Mouse (Mus musculus) forebrain, embryonic 15.5 days (tissue): ENCODE data around the gene Lep. TPM values are rescaled to one million over a fixed set of nuclear protein-coding genes. Genes with fewer than 3 reads are reported as not detected.
A peak's percentile ranks its signal among the peaks of the same experiment; 100 is the strongest.

ENCODE experiments used
- ATAC-seq: fragments of 200-750 bp; cut with Nextera tagmentation; replicated peaks from 2 replicates; pipeline ENCODE4 v1.8.0; 2017; ENCODE audit warnings: mild to moderate bottlenecking, moderate TSS enrichment, moderate library complexity
- H3K27ac ChIP-seq: fragments of 300-500 bp; sonication (generic); replicated peaks from 2 replicates; pipeline ENCODE4 v1.5.1; 2015; ENCODE audit warnings: mild to moderate bottlenecking, inconsistent platforms
- H3K27me3 ChIP-seq: fragments of 300-500 bp; sonication (generic); 2 replicates; pipeline ENCODE4 v1.6.1; 2015; ENCODE audit warnings: inconsistent platforms
- H3K36me3 ChIP-seq: fragments of 300-500 bp; sonication (generic); 2 replicates; pipeline ENCODE4 v1.6.1; 2015; ENCODE audit warnings: mild to moderate bottlenecking, inconsistent platforms
- H3K4me1 ChIP-seq: fragments of 300-500 bp; sonication (generic); 2 replicates; pipeline ENCODE4 v1.6.1; 2015; ENCODE audit warnings: inconsistent platforms
- H3K4me2 ChIP-seq: fragments of 300-500 bp; sonication (generic); replicated peaks from 2 replicates; pipeline ENCODE4 v1.6.1; 2015; ENCODE audit warnings: mild to moderate bottlenecking, inconsistent platforms
- H3K4me3 ChIP-seq: fragments of 300-500 bp; sonication (generic); 2 replicates; pipeline ENCODE4 v1.5.1; 2015; ENCODE audit warnings: mild to moderate bottlenecking, inconsistent platforms
- H3K9ac ChIP-seq: fragments of 300-500 bp; sonication (generic); replicated peaks from 2 replicates; pipeline ENCODE4 v1.6.1; 2015; ENCODE audit warnings: mild to moderate bottlenecking, inconsistent platforms
- H3K9me3 ChIP-seq: fragments of 300-500 bp; sonication (generic); 2 replicates; pipeline ENCODE4 v1.6.1; 2016; ENCODE audit warnings: inconsistent platforms
- WGBS: fragments of 180-500 bp; shearing (Covaris S2); methylation state at CpG from one replicate; pipeline ENCODE4 v1.1.7; 2015; ENCODE audit warnings: mixed read lengths; 5-methylcytosine and 5-hydroxymethylcytosine counted together
- polyA plus RNA-seq: library from polyadenylated mRNA; unstranded; fragments of >200 nt; fragmentation: Nextera tagmentation; extraction: Ambion mirVana; gene quantifications from 2 replicates; pipeline ENCODE4 v1.2.1, GENCODE M21; 2015

Lep gene
- polyA plus RNA-seq, 1 experiment from 2014 or later: not detected

DNA sequence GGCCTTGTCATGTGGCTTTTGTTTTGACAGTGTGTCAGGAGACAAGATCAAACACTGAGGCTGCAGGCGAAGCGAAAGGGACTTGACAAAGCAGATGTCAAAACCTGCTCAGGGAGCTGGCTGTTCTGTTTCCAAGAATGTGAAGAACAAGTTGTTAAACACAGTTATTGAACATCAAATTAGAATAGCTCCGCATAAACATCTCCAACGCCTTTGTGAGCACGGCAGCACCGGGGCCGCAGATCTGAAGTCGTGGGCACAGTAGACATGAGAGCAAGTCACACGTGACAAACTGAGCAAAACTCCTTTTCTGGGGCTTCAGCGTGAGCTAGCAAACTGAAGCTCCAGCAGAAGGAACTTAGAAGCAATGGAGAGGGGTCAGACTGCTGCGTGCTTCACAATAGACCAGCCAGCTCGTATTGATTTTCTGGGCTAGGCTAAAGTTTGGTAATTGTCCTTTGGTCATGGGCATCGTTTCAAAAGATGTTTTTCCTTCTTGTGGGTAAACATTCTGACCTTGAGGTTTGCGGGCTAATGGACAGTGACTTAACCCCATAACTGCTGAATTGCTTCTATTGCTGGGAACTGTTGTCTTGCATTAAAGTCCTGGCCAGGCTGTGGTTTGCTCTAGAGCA is 39.6 kb downstream of the Lep start:
- Histone ChIP-seq H3K27ac (no peak overlapping the region), H3K36me3 (no peaks in the 10 kb centered on the region), H3K9me3 (no peaks in the 10 kb centered on the region), H3K4me3 (no peak overlapping the region), H3K4me2 (no peak overlapping the region), H3K27me3 (no peaks in the 10 kb centered on the region), H3K4me1 (peaks cover 7% of the 10 kb centered on the region; the same call in 1 of the 2 replicates), H3K9ac (no peak overlapping the region)
- no peak for ATAC-seq
- 57% methylated on average over 14 of the region's 14 CpGs for WGBS

GRCm38 (mm10) chr6:29100423-29100822 is 40.4 kb downstream of the Lep start:
- Histone ChIP-seq H3K4me1 (peaks cover 7% of the 10 kb centered on the region; the same call in 1 of the 2 replicates), H3K4me3 (no peak overlapping the region), H3K9ac (no peak overlapping the region), H3K36me3 (no peaks in the 10 kb centered on the region), H3K27ac (no peak overlapping the region), H3K9me3 (no peaks in the 10 kb centered on the region), H3K27me3 (no peaks in the 10 kb centered on the region), H3K4me2 (no peak overlapping the region)
- ATAC-seq: no peak
- WGBS: 46% methylated on average over 3 of the region's 3 CpGs

DNA sequence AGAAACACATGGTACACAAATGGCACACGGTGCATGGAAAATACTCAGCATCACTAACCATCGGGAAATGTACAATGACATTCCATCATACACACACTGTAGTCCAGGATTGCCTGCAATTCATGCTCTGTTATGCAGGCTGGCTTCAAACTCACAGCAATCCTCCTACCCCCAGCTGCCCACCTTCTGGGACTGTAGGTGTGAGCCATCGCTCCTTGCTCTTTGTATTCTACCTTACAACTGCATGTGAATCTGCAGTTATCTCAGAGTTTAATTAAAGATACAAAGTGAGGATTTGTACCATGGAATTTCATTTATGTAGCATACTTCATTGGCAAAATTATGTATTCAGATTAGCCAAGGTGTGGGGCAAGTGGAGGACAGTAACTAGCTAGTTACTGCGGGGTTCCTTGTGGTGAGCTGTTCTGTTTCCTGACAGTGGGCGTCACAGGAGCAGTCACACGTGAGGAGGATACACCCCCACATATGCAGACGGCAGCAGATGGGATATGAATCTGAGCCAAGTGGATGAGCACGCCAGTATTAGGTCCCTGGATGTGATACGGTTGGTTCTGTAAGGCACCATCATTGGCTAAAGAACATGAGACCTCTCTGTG is 41.3 kb downstream of the Lep start:
- ATAC-seq: peak; percentile 70; the same call in 1 of the 2 replicates
- 71% methylated on average over 9 of the region's 9 CpGs for WGBS

DNA sequence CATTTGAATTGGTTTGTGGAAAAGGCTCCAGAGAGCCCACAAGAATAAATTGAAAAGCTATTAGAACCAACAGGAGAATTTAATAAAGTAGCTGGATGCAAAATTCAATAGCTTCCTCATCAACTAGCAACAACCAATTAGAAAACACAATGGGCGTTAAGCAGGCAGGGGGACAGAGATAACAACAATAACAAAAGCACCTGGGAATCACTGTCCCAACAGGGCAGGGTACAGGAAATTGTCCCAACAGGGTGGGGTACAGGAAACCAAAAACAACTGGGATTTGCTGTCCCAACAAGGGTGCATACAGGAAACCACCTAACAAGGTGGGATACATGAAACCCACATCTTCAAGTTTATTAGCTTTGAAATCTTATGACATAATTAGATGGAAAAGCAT is 48.4 kb downstream of the Lep start:
- no peak for ATAC-seq
- Histone ChIP-seq H3K27me3 (no peaks in the 10 kb centered on the region), H3K36me3 (no peaks in the 10 kb centered on the region), H3K4me1 (no peaks in the 10 kb centered on the region), H3K27ac (no peak overlapping the region), H3K9ac (no peak overlapping the region), H3K4me2 (no peak overlapping the region), H3K9me3 (0 out of 2 replicates have a peak, but pooled peaks cover 2% of the 10 kb centered on the region), H3K4me3 (no peak overlapping the region)
- 81% methylated on average over 1 of the region's 1 CpGs for WGBS

More for the DNA sequence above, 41.3 kb downstream of the Lep start:
- no peaks in the 10 kb centered on the region for H3K36me3 ChIP-seq
- H3K27me3 ChIP-seq: no peaks in the 10 kb centered on the region
- H3K4me2 ChIP-seq: no peak overlapping the region
- H3K9ac ChIP-seq: no peak overlapping the region
- H3K4me3 ChIP-seq: no peak overlapping the region
- H3K9me3 ChIP-seq: no peaks in the 10 kb centered on the region
- peaks cover 7% of the 10 kb centered on the region; the same call in 1 of the 2 replicates for H3K4me1 ChIP-seq
- no peak overlapping the region for H3K27ac ChIP-seq

DNA sequence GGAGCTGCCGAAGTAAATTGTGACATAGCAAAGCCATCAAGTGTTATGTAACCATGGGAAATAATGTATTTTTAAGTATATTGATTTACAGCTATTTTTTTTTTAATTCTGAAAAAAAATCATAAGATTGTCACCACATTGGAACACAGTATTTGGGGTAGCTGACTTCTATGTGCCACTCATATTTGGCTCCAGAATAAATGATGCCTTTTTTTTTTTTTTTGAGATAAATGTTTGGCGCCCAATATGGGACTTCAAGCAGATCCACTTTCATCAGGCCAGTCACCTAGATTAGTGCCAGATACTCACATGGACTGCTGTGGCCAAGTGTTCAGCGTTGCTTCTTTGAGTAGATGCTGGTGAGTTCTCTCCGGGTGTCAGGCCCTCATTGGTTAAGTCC is 51.5 kb downstream of the Lep start:
- Histone ChIP-seq H3K9me3 (0 out of 2 replicates have a peak, but pooled peaks cover 2% of the 10 kb centered on the region), H3K4me3 (no peak overlapping the region), H3K9ac (no peak overlapping the region), H3K36me3 (no peaks in the 10 kb centered on the region), H3K27me3 (no peaks in the 10 kb centered on the region), H3K4me2 (no peak overlapping the region), H3K27ac (no peak overlapping the region), H3K4me1 (no peaks in the 10 kb centered on the region)
- 92% methylated on average over 4 of the region's 4 CpGs for WGBS
- no peak for ATAC-seq

DNA sequence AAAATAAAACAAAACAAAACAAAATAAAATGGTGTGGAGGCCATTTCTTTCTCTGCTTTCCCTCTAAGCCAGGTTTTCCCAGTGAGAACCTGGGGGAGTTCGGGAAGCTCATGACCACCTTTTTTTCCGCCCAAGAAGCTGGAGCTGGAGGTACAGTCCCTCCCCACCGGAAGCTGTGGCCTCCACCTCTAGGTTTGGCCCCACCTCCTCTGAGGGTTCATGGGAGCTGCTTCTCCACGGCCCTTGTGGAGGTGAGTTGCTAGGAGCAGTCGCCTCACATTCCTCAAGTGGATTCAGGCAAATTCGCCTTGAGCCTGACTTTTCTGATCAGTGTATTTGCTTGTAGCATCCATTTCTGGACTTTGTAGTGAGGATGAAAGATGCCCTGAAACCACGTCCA is 55.7 kb downstream of the Lep start:
- no peak overlapping the region for H3K9ac ChIP-seq
- WGBS: 72% methylated on average over 7 of the region's 7 CpGs
- peaks cover 4% of the 10 kb centered on the region; the same call in 1 of the 2 replicates for H3K4me1 ChIP-seq
- no peaks in the 10 kb centered on the region for H3K36me3 ChIP-seq
- H3K9me3 ChIP-seq: 0 out of 2 replicates have a peak, but pooled peaks cover 2% of the 10 kb centered on the region
- no peak for ATAC-seq
- H3K4me2 ChIP-seq: no peak overlapping the region
- H3K27me3 ChIP-seq: no peaks in the 10 kb centered on the region
- H3K4me3 ChIP-seq: no peak overlapping the region
- no peak overlapping the region for H3K27ac ChIP-seq

- no peak overlapping the region for H3K27ac ChIP-seq
- no peaks in the 10 kb centered on the region for H3K27me3 ChIP-seq
- peaks cover 4% of the 10 kb centered on the region; the same call in 1 of the 2 replicates for H3K4me1 ChIP-seq
- H3K9ac ChIP-seq: no peak overlapping the region
- ATAC-seq: no peak
- 59% methylated on average over 7 of the region's 7 CpGs for WGBS
- H3K4me3 ChIP-seq: no peak overlapping the region
- H3K9me3 ChIP-seq: no peaks in the 10 kb centered on the region
- H3K4me2 ChIP-seq: no peak overlapping the region
- no peaks in the 10 kb centered on the region for H3K36me3 ChIP-seq
Measured at GRCm38 (mm10) chr6:29117417-29118104, 57.5 kb downstream of the Lep start.

GRCm38 (mm10) chr6:29118231-29118630 is 58.2 kb downstream of the Lep start:
- Histone ChIP-seq H3K4me2 (no peak overlapping the region), H3K27me3 (no peaks in the 10 kb centered on the region), H3K9ac (no peak overlapping the region), H3K27ac (no peak overlapping the region), H3K4me3 (no peak overlapping the region), H3K9me3 (no peaks in the 10 kb centered on the region), H3K4me1 (peaks cover 4% of the 10 kb centered on the region; the same call in 1 of the 2 replicates), H3K36me3 (no peaks in the 10 kb centered on the region)
- no peak for ATAC-seq

DNA sequence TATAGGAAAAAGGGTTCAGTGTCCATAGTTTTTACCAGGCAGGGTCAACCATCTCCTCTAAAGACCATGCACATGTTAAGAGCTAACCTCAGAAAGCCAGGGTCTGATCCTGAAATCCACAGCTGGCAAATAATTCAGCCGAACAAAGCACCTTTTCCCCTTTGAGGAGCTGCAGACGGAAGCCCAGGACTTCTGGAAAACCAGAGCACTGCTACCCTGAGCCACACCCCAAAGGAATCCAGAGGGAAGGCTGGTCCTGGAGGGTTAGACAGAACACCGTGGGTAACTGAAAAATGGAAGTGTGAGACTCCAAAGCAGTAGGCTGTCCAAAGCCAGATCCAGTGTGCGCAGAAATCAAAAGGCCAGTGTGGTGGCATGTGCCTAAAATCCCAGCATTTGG is 58.9 kb downstream of the Lep start:
- Histone ChIP-seq H3K27me3 (no peaks in the 10 kb centered on the region), H3K4me3 (no peak overlapping the region), H3K4me1 (peaks cover 4% of the 10 kb centered on the region; the same call in 1 of the 2 replicates), H3K27ac (no peak overlapping the region), H3K9ac (no peak overlapping the region), H3K4me2 (no peak overlapping the region), H3K36me3 (peaks cover 2% of the 10 kb centered on the region), H3K9me3 (no peaks in the 10 kb centered on the region)
- 79% methylated on average over 4 of the region's 4 CpGs for WGBS
- ATAC-seq: no peak

DNA sequence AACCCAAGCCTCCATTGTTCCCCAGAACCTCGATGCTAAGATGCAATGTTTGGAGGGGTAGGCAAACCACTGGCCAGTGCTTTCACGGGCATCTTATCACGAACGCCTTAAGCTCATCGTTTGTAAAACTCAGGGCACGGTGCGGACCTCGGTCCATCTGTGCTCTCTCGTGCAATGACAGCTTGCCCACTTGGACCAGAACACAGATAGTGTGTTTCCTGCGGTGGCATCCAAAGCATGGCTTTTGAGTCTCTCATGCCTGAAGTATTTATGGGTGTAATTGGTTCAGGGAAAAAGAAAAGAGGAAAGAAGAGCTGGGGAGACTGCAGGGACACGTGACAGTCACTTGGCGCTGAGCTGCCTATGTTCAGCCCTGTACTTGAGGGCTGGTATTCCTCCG is 60.0 kb downstream of the Lep start:
- H3K4me1 ChIP-seq: peaks cover 4% of the 10 kb centered on the region; the same call in 1 of the 2 replicates
- WGBS: 90% methylated on average over 13 of the region's 13 CpGs
- no peak overlapping the region for H3K9ac ChIP-seq
- no peaks in the 10 kb centered on the region for H3K9me3 ChIP-seq
- no peak overlapping the region for H3K4me2 ChIP-seq
- no peaks in the 10 kb centered on the region for H3K27me3 ChIP-seq
- no peak overlapping the region for H3K4me3 ChIP-seq
- peaks cover 11% of the 10 kb centered on the region for H3K36me3 ChIP-seq
- no peak for ATAC-seq
- H3K27ac ChIP-seq: no peak overlapping the region
